Mouse (Mus musculus) heart, postnatal 10 days (tissue): ENCODE data around the gene Mael. TPM values are rescaled to one million over a fixed set of nuclear protein-coding genes. Genes with fewer than 3 reads are reported as not detected.

ENCODE experiments used
- DNase-seq, 2 experiments: peaks; one replicate each; pipeline ENCODE4 v3.0.0; 2021
- intact Hi-C: fragments of 180-260 bp; cut with DNase I; formaldehyde crosslinking; loops from one replicate; pipeline ENCODE4 v1.15.1; 2025
- total RNA-seq, 2 experiments: library from RNA; stranded (reverse); gene quantifications; 2 replicates each; pipeline ENCODE4 v1.2.3; 2021

The Mael gene
- total RNA-seq, 2 experiments from 2014 or later = not detected

GRCm38 (mm10) chr1:166155113-166155494, 83.4 kb downstream of the Mael start:
- no peak for DNase-seq
- intact Hi-C loops = loop anchor here (10.0 kb wide), 2 partner anchors 490 to 570 kb away; no protein-coding TSS in a partner anchor

DNA sequence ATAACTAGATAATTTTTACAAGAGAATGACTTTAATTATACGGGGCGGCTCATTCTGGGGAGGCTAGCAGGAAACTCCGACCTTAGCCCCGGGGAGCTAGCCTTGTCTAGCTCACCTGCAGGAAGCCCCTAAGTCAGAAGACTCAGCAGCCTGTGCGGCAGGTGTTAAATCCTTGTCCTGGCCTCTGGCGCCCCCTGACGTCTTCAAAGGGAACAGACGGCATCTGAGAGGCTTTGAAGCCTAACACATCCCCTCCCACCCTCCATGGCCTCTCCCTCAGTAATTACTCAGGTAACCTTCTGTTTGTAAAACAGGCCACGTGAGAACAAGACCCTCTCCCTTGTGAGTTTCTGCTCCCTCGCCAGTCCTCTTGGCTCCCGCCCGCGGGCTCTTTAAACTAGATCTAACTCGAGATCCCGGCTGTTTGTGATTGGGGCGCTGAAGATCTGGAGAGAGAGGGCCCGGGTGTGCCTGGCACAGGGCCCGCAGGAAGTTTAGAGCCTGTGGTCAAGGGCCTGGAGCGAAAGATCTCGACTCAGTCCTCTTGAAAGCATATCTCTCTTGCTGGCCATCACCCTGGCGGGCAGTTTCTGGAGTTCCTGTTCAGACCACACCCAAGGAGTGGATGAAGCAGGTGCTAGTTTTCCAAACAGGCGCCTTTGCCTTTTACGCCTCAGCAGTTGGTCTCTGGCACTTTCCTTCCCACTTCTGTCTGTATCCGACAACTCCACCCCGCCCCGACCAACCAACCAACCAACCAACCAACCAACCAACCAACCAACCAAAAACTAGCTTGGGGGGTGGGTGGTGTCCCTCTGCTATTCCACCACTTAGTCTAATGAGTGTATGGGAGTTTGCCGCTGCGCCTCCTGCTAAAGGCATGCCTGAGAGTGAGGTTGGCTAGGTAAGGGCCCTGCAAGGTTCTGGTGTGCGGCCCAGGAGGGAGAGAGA, 84.1 kb downstream of the Mael start:
- DNase-seq = peak; percentile 76 to 89
- intact Hi-C loops = loop anchor here (1.0 to 10.0 kb wide), 5 partner anchors 51 to 570 kb away; no protein-coding TSS in a partner anchor

- intact Hi-C loops = loop anchor here (1.0 to 10.0 kb wide), 9 partner anchors 50 to 569 kb away; partner anchors contain the start of gene Pou2f1
These were observed 85.0 kb downstream of the Mael start for GRCm38 (mm10) chr1:166153351-166154120.

GRCm38 (mm10) chr1:166152034-166152433, 86.5 kb downstream of the Mael start:
- DNase-seq = no peak
- intact Hi-C loops = loop anchor here (2.0 to 10.0 kb wide), 4 partner anchors 250 to 567 kb away; no protein-coding TSS in a partner anchor

More at GRCm38 (mm10) chr1:166153351-166154120, 85.0 kb downstream of the Mael start:
- DNase-seq = peak; percentile 91 to 95

- intact Hi-C loops = loop anchor here (5.0 to 10.0 kb wide), 3 partner anchors 249 to 567 kb away; no protein-coding TSS in a partner anchor
- no peak for DNase-seq
These were observed 87.2 kb downstream of the Mael start for GRCm38 (mm10) chr1:166151341-166151740.

Other genes with a start within 250 kb of the Mael start
- gene Pou2f1, start 236.1 kb downstream of the Mael start, total RNA-seq = 10 to 100 TPM; 12.0 to 16.6 TPM
- 10 to 100 TPM; 53.6 to 60.3 TPM for gene Dusp27, start 110.8 kb downstream of the Mael start, total RNA-seq
- gene Gpa33, start 108.5 kb downstream of the Mael start, total RNA-seq = not detected
- gene Ildr2, start 15.4 kb upstream of the Mael start, total RNA-seq = 1 to 10 TPM; 3.8 to 4.6 TPM
- 10 to 100 TPM; 13.9 to 15.6 TPM for gene Tada1, start 140.3 kb upstream of the Mael start, total RNA-seq
- gene Pogk, start 171.1 kb upstream of the Mael start, total RNA-seq = 10 to 100 TPM; 19.5 to 23.4 TPM